Mouse (Mus musculus): ENCODE measurements around the gene Rhbdf1. TPM values are rescaled to one million over a fixed set of nuclear protein-coding genes. Genes with fewer than 3 reads are reported as not detected.

Rhbdf1 gene
- 28.2 and 30.3 TPM in 2 replicates for polyA plus RNA-seq (2014; fragmentation: Nextera tagmentation; extraction: Ambion mirVana)

DNA sequence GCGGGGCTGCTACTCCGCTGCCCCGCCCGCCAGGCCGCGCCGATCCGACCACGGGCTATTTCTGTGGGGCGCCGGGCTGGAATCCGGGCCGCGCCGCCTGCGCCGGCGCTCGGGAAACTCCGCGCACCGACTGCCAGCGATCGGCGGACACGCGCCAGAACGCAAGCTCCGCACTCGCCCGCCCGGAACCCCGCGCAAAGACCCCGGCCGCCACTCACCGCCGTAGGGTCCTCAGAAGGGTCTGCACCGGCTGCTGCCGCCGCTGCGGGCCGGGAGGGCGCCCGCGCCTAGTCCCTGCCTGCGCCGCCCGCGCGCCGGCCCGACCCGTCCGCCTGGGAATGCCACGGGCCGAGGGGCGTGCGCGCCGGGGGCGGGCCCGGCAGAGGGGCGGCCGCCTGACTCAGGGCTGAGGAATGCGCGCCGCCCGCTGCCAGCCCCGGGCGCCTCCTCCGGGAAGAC, at the start of gene Rhbdf1:
Gene Rhbdf1 (minus strand): TSS at position 350 of the 459 bp plus-strand sequence.
- Histone ChIP-seq H3K9me3 (replicated peaks; ENCODE audit: control insufficient read depth, low read length) (no peaks in the 10 kb centered on the region), H3K36me3 (ENCODE audit: control insufficient read depth, insufficient read depth, low read length) (no peaks in the 10 kb centered on the region), H3K9ac (ENCODE audit: low read depth, low read length) (peak within 1 kb of the TSS; percentile 95), H3K4me1 (ENCODE audit: control insufficient read depth, insufficient read depth, low read length) (peaks cover 48% of the 10 kb centered on the region), H3K4me2 (peak within 1 kb of the TSS; percentile 97), H3K27me3 (ENCODE audit: control insufficient read depth, insufficient read depth, low read length) (no peaks in the 10 kb centered on the region), H3K4me3 (ENCODE audit: low read depth, low read length) (peak within 1 kb of the TSS; percentile 97), H3K27ac (ENCODE audit: low read depth, low read length) (peak within 1 kb of the TSS; percentile 95)
- under 1% methylated on average over 59 of the region's 72 CpGs for WGBS (ENCODE audit: insufficient replicate concordance)
- ATAC-seq (replicated peaks; ENCODE audit: insufficient number of reproducible peaks, low FRiP score, low TSS enrichment) = peak; percentile 59

DNA sequence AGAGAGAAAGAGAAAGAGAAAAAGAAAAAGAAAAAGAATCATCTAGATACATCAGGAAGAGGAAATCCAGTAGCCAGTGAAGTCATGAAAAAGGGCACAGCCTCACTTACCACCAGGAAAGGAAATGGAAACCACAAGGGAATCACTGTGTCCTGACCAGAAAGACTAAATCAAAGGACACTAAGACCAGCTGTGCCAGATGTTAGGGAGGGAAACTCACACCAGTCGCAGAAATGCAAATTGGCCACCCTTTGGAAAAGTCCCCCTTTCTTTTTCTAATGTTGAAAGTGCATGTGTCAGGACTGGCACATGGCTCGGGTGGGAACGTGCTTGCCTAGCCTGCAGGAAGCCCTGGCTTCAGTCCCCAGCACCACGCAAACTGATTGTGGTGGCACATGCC, 49.1 kb upstream of the Rhbdf1 start:
- no peaks in the 10 kb centered on the region for H3K9me3 ChIP-seq (replicated peaks; ENCODE audit: control insufficient read depth, low read length)
- WGBS (ENCODE audit: insufficient replicate concordance) = 47% methylated on average over 4 of the region's 4 CpGs
- no peak overlapping the region for H3K27ac ChIP-seq (ENCODE audit: low read depth, low read length)

DNA sequence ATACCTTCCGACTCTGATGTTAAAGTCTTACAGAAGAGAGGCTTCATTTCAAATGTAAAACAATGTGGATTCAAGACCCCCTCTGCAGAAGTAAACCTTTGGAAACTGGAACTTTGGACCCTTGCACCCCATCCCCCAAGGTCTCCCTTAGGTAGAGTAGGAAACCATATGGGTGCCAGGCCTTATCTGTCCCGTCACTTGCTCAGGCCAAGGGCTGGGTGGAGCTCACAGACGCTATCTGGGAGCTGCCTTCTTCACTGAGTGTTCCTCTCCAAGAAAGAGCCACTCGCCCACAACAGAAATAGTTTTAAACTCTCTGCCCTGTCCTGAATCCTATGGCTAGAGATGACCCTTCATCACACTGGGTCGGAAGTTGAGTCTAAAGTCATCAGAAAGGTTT, 46.9 kb upstream of the Rhbdf1 start:
- Histone ChIP-seq H3K9ac (ENCODE audit: low read depth, low read length) (0 out of 2 replicates have a peak overlapping the region, but pooled peaks have one; percentile 98), H3K27me3 (ENCODE audit: control insufficient read depth, insufficient read depth, low read length) (no peaks in the 10 kb centered on the region), H3K4me3 (ENCODE audit: low read depth, low read length) (no peak overlapping the region), H3K36me3 (ENCODE audit: control insufficient read depth, insufficient read depth, low read length) (no peaks in the 10 kb centered on the region), H3K4me2 (peak overlapping the region; percentile 77), H3K27ac (ENCODE audit: low read depth, low read length) (peak overlapping the region; percentile 96), H3K4me1 (ENCODE audit: control insufficient read depth, insufficient read depth, low read length) (peaks cover 7% of the 10 kb centered on the region; the same call in 1 of the 2 replicates), H3K9me3 (replicated peaks; ENCODE audit: control insufficient read depth, low read length) (no peaks in the 10 kb centered on the region)
- peak; percentile 83 for ATAC-seq (replicated peaks; ENCODE audit: insufficient number of reproducible peaks, low FRiP score, low TSS enrichment)
- WGBS (ENCODE audit: insufficient replicate concordance) = 57% methylated on average over 5 of the region's 5 CpGs

More for the DNA sequence above, 49.1 kb upstream of the Rhbdf1 start:
- Histone ChIP-seq H3K4me2 (no peak overlapping the region), H3K4me3 (ENCODE audit: low read depth, low read length) (no peak overlapping the region), H3K36me3 (ENCODE audit: control insufficient read depth, insufficient read depth, low read length) (no peaks in the 10 kb centered on the region), H3K4me1 (ENCODE audit: control insufficient read depth, insufficient read depth, low read length) (peaks cover 4% of the 10 kb centered on the region; the same call in 1 of the 2 replicates), H3K9ac (ENCODE audit: low read depth, low read length) (no peak overlapping the region), H3K27me3 (ENCODE audit: control insufficient read depth, insufficient read depth, low read length) (peaks cover under 1% of the 10 kb centered on the region; the same call in 1 of the 2 replicates)
- ATAC-seq (replicated peaks; ENCODE audit: insufficient number of reproducible peaks, low FRiP score, low TSS enrichment) = no peak

DNA sequence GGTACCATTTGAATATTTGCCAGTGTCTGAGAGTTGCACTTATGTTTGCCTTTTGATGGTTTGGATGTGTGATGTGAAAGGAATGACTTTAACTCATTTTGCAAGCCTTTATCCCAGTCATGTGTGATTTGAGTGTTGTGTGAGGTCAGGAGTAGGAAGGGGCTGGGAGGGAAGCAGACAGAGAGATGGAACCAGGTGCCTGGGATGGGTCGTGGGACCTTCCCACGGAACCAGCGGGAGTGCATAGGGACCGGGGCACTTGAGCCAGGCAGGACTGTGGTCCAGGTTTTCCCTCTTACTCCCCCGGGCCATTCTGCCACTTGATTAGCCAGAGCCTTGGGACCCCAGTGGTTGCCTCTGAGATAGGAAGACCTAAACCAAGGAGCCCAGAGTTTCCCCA, 45.9 kb upstream of the Rhbdf1 start:
- ATAC-seq (replicated peaks; ENCODE audit: insufficient number of reproducible peaks, low FRiP score, low TSS enrichment) = no peak
- Histone ChIP-seq H3K9ac (ENCODE audit: low read depth, low read length) (peak overlapping the region; percentile 98), H3K27me3 (ENCODE audit: control insufficient read depth, insufficient read depth, low read length) (no peaks in the 10 kb centered on the region), H3K4me1 (ENCODE audit: control insufficient read depth, insufficient read depth, low read length) (peaks cover 7% of the 10 kb centered on the region; the same call in 1 of the 2 replicates), H3K36me3 (ENCODE audit: control insufficient read depth, insufficient read depth, low read length) (no peaks in the 10 kb centered on the region), H3K4me2 (peak overlapping the region; percentile 77), H3K27ac (ENCODE audit: low read depth, low read length) (peak overlapping the region; percentile 96), H3K9me3 (replicated peaks; ENCODE audit: control insufficient read depth, low read length) (no peaks in the 10 kb centered on the region), H3K4me3 (ENCODE audit: low read depth, low read length) (peak overlapping the region; percentile 87)
- 20% methylated on average over 5 of the region's 5 CpGs for WGBS (ENCODE audit: insufficient replicate concordance)

DNA sequence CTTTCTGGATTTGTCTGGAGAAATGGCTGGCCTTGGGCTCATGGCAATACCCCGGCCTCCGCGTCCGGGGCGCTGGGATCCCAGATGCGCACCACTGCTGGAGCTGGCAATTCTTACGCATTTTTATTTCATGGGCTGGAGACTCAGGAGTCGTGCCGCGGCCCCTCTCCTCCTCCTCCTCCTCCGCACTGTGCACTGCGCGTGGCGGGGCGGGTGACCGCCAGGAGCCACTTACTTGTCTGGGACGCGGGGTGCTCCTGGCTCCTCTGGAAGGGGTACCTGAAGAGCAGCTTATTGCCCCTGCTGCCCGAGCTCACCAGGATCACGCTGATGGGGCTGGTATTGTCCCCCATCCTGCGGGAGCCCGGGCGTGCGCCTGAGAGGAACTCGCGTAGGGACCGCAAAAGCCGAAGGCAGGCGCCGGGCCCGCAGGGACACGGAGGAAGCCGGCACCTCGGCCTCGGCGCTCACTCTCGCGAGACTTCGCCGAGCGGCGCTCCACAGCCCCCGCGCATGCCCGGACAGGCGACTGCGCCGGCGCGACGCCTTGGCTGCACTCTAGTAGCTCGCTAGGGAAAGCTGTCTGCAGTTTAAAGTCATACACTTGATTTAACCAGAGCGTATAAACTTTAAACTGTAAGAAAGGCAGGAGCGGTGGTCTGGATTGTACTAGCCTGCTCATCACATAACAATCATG, 45.2 kb upstream of the Rhbdf1 start, which contains the start of gene Nprl3:
Gene Nprl3 (minus strand): TSS at position 520 of the 697 bp plus-strand sequence.
- Histone ChIP-seq H3K4me2 (peak within 1 kb of the TSS; percentile 77), H3K36me3 (ENCODE audit: control insufficient read depth, insufficient read depth, low read length) (no peaks in the 10 kb centered on the region), H3K27me3 (ENCODE audit: control insufficient read depth, insufficient read depth, low read length) (no peaks in the 10 kb centered on the region), H3K27ac (ENCODE audit: low read depth, low read length) (peak within 1 kb of the TSS; percentile 96), H3K4me1 (ENCODE audit: control insufficient read depth, insufficient read depth, low read length) (peaks cover 7% of the 10 kb centered on the region; the same call in 1 of the 2 replicates), H3K9ac (ENCODE audit: low read depth, low read length) (peak within 1 kb of the TSS; percentile 98), H3K4me3 (ENCODE audit: low read depth, low read length) (peak within 1 kb of the TSS; percentile 87), H3K9me3 (replicated peaks; ENCODE audit: control insufficient read depth, low read length) (no peaks in the 10 kb centered on the region)
- under 1% methylated on average over 54 of the region's 54 CpGs for WGBS (ENCODE audit: insufficient replicate concordance)
- peak; percentile 91 for ATAC-seq (replicated peaks; ENCODE audit: insufficient number of reproducible peaks, low FRiP score, low TSS enrichment)

DNA sequence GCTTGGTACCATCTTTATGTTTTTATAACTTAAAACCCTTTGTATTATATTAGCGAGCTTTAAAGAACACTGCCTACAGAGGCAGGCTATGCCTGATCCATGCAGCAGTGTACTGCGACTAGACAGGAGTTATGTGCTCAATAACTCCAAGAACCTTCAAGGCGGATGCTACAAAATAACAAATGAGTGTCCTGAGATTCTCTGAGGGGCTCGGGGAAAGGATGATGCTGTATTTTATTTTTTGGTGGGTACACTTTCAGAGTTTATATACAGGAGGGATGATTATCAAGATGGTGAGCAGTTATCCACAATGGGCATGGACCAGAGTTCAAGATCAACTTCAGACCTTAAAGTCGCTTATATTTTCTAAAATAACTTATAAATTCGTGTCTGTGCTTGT, 44.7 kb upstream of the Rhbdf1 start:
- peak overlapping the region; percentile 98 for H3K9ac ChIP-seq (ENCODE audit: low read depth, low read length)
- no peak for ATAC-seq (replicated peaks; ENCODE audit: insufficient number of reproducible peaks, low FRiP score, low TSS enrichment)
- H3K36me3 ChIP-seq (ENCODE audit: control insufficient read depth, insufficient read depth, low read length) = no peaks in the 10 kb centered on the region; the same call in 1 of the 2 replicates
- H3K4me1 ChIP-seq (ENCODE audit: control insufficient read depth, insufficient read depth, low read length) = peaks cover 7% of the 10 kb centered on the region; the same call in 1 of the 2 replicates
- 32% methylated on average over 6 of the region's 6 CpGs for WGBS (ENCODE audit: insufficient replicate concordance)
- peak overlapping the region; percentile 77 for H3K4me2 ChIP-seq
- no peaks in the 10 kb centered on the region for H3K9me3 ChIP-seq (replicated peaks; ENCODE audit: control insufficient read depth, low read length)
- H3K27me3 ChIP-seq (ENCODE audit: control insufficient read depth, insufficient read depth, low read length) = no peaks in the 10 kb centered on the region
- peak overlapping the region; percentile 87 for H3K4me3 ChIP-seq (ENCODE audit: low read depth, low read length)
- H3K27ac ChIP-seq (ENCODE audit: low read depth, low read length) = peak overlapping the region; percentile 96

DNA sequence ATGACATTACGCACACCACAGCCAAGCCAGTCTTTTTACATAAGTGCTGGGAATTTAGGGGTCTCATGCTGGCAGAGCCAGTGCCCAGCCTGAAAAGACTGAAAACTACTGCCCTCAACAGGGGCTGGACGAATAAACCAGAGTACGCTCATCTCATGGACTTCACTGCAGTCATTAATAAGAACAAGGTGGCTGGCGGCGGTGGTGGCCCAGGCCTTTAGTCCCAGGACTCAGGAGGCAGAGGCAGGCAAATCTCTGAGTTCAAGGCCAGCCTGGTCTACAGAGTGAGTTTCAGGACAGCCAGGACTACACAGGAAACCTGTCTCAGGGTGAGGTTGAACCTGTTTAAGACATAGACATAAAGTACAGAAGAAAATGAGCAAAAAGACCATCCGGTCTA, 44.1 kb upstream of the Rhbdf1 start:
- Histone ChIP-seq H3K9me3 (replicated peaks; ENCODE audit: control insufficient read depth, low read length) (no peaks in the 10 kb centered on the region), H3K4me2 (0 out of 2 replicates have a peak overlapping the region, but pooled peaks have one; percentile 19), H3K27ac (ENCODE audit: low read depth, low read length) (peak overlapping the region; percentile 79), H3K9ac (ENCODE audit: low read depth, low read length) (peak overlapping the region; percentile 49; the same call in 1 of the 2 replicates), H3K4me1 (ENCODE audit: control insufficient read depth, insufficient read depth, low read length) (peaks cover 7% of the 10 kb centered on the region; the same call in 1 of the 2 replicates), H3K27me3 (ENCODE audit: control insufficient read depth, insufficient read depth, low read length) (no peaks in the 10 kb centered on the region), H3K4me3 (ENCODE audit: low read depth, low read length) (no peak overlapping the region), H3K36me3 (ENCODE audit: control insufficient read depth, insufficient read depth, low read length) (no peaks in the 10 kb centered on the region; the same call in 1 of the 2 replicates)
- no peak for ATAC-seq (replicated peaks; ENCODE audit: insufficient number of reproducible peaks, low FRiP score, low TSS enrichment)
- WGBS (ENCODE audit: insufficient replicate concordance) = 85% methylated on average over 6 of the region's 6 CpGs

DNA sequence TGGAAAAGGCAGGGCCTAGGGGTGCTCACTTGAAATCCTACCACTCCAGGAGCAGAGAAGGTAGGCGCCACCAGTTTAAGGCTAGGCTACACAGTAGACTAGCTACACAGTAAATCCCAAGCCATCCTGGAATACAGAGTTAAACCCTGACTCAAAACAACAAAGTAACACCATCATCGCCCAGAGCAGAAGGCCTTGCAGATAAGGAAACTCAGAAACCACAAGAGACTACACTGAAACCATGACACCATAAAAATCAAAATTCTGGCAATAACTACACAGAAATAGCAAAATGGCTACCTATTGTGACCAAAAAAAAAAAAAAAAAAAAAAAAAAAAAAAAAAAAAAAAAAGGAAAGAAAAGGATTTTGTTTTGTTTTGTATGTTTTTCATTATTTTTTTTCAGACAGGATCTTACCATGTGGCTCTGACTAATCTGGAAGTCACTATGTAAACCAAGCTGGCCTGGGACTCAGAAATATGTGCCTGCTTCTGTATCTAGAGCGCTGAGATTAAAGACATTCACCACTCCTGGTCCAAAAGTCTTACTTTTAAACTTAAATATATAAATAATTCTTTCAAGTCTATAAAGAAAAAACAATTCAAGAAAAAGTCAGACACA, 43.1 kb upstream of the Rhbdf1 start:
- Histone ChIP-seq H3K27ac (ENCODE audit: low read depth, low read length) (peak overlapping the region; percentile 79), H3K36me3 (ENCODE audit: control insufficient read depth, insufficient read depth, low read length) (no peaks in the 10 kb centered on the region; the same call in 1 of the 2 replicates), H3K4me1 (ENCODE audit: control insufficient read depth, insufficient read depth, low read length) (peaks cover 7% of the 10 kb centered on the region; the same call in 1 of the 2 replicates), H3K4me2 (no peak overlapping the region), H3K4me3 (ENCODE audit: low read depth, low read length) (no peak overlapping the region), H3K9me3 (replicated peaks; ENCODE audit: control insufficient read depth, low read length) (no peaks in the 10 kb centered on the region), H3K27me3 (ENCODE audit: control insufficient read depth, insufficient read depth, low read length) (no peaks in the 10 kb centered on the region), H3K9ac (ENCODE audit: low read depth, low read length) (peak overlapping the region; percentile 23; the same call in 1 of the 2 replicates)
- peak; percentile 33; the same call in 1 of the 2 replicates for ATAC-seq (replicated peaks; ENCODE audit: insufficient number of reproducible peaks, low FRiP score, low TSS enrichment)
- 79% methylated on average over 3 of the region's 3 CpGs for WGBS (ENCODE audit: insufficient replicate concordance)

Data from heart, embryonic 11.5 days (tissue).